Mouse (Mus musculus) erythroblast, adult 5-6 weeks (primary cell): ENCODE measurements around the gene Nfib. TPM values are rescaled to one million over a fixed set of nuclear protein-coding genes. Genes with fewer than 3 reads are reported as not detected.

ENCODE experiments used
- ATAC-seq: replicated peaks from 2 replicates; pipeline ENCODE4 v1.8.0; 2016; ENCODE audit warnings: moderate number of reproducible peaks, mild to moderate bottlenecking, moderate TSS enrichment, inconsistent platforms; ENCODE audit not compliant: poor library complexity, low FRiP score, severe bottlenecking
- total RNA-seq, 2 experiments: library from RNA; stranded (forward) in 1 of 2; stranded (reverse) in 1 of 2; fragments of 150-400 nt in 1 of 2; fragments of 200-764, 138-1000 nt in 1 of 2; gene quantifications; 2 replicates each; pipeline versions ENCODE4 v1.2.3 to v1.2.4; 2015 to 2017; ENCODE audit warnings: low replicate concordance in 2 of 2

The Nfib gene
- total RNA-seq, 2 experiments from 2014 or later, result not detected

GRCm38 (mm10) chr4:82405791-82406190 lies 299.8 kb downstream of the Nfib start:
- ATAC-seq, result no peak

GRCm38 (mm10) chr4:82403975-82404651 lies 301.4 kb downstream of the Nfib start:
- no peak for ATAC-seq

GRCm38 (mm10) chr4:82402666-82403065 lies 302.9 kb downstream of the Nfib start:
- ATAC-seq, result no peak

GRCm38 (mm10) chr4:82401450-82402061 lies 304.0 kb downstream of the Nfib start:
- ATAC-seq, result no peak

GRCm38 (mm10) chr4:82400536-82400935 lies 305.0 kb downstream of the Nfib start:
- no peak for ATAC-seq

- ATAC-seq, result no peak
These were observed 305.9 kb downstream of the Nfib start for GRCm38 (mm10) chr4:82399406-82400380.

- no peak for ATAC-seq
These were observed 307.3 kb downstream of the Nfib start for GRCm38 (mm10) chr4:82398282-82398681.

- ATAC-seq, result no peak
These were observed 308.7 kb downstream of the Nfib start for GRCm38 (mm10) chr4:82396805-82397204.

- no peak for ATAC-seq
These were observed 309.5 kb downstream of the Nfib start for GRCm38 (mm10) chr4:82396003-82396402.

- ATAC-seq, result no peak
These were observed 311.2 kb downstream of the Nfib start for GRCm38 (mm10) chr4:82394346-82394745.

- no peak for ATAC-seq
These were observed 312.5 kb downstream of the Nfib start for GRCm38 (mm10) chr4:82393021-82393420.

- no peak for ATAC-seq
These were observed 313.1 kb downstream of the Nfib start for GRCm38 (mm10) chr4:82392496-82392895.

GRCm38 (mm10) chr4:82391726-82392472 lies 313.7 kb downstream of the Nfib start:
- ATAC-seq, result no peak

GRCm38 (mm10) chr4:82390545-82390944 lies 315.0 kb downstream of the Nfib start:
- ATAC-seq, result no peak

GRCm38 (mm10) chr4:82389876-82390275 lies 315.7 kb downstream of the Nfib start:
- ATAC-seq, result no peak

- no peak for ATAC-seq
These were observed 317.9 kb downstream of the Nfib start for GRCm38 (mm10) chr4:82387620-82388019.

- ATAC-seq, result no peak
These were observed 319.1 kb downstream of the Nfib start for GRCm38 (mm10) chr4:82386222-82386993.

- no peak for ATAC-seq
These were observed 319.9 kb downstream of the Nfib start for GRCm38 (mm10) chr4:82385638-82386037.
